Mouse (Mus musculus) limb, embryonic 14.5 days (tissue): ENCODE results near the gene S100a3. TPM values are rescaled to one million over a fixed set of nuclear protein-coding genes. Genes with fewer than 3 reads are reported as not detected.

ENCODE experiments used
- ATAC-seq: fragments of 200-750 bp; cut with Nextera tagmentation; 2 replicates; pipeline ENCODE4 v1.8.0; 2017; ENCODE audit warnings: low read depth, moderate number of reproducible peaks, moderate TSS enrichment; ENCODE audit not compliant: low FRiP score
- DNase-seq: peaks from one replicate; pipeline ENCODE4 v3.0.0-alpha.2; 2015; ENCODE audit warnings: low spot score
- H3K27ac ChIP-seq: fragments of 300-500 bp; sonication (generic); replicated peaks from 2 replicates; pipeline ENCODE4 v1.5.1; 2014; ENCODE audit warnings: low read depth, mild to moderate bottlenecking, low read length, moderate library complexity, mixed read lengths
- H3K27me3 ChIP-seq: fragments of 300-500 bp; sonication (generic); 2 replicates; pipeline ENCODE4 v1.6.1; 2014; ENCODE audit warnings: low read length, mixed read lengths; ENCODE audit not compliant: control insufficient read depth, insufficient read depth
- H3K36me3 ChIP-seq: fragments of 300-500 bp; sonication (generic); 2 replicates; pipeline ENCODE4 v1.6.1; 2014; ENCODE audit warnings: mild to moderate bottlenecking, low read length, moderate library complexity, mixed read lengths; ENCODE audit not compliant: control insufficient read depth, insufficient read depth
- H3K4me1 ChIP-seq: fragments of 300-500 bp; sonication (generic); 2 replicates; pipeline ENCODE4 v1.6.1; 2014; ENCODE audit warnings: antibody characterized with exemption, low read length, mixed read lengths; ENCODE audit not compliant: control insufficient read depth, insufficient read depth
- H3K4me2 ChIP-seq: fragments of 300-500 bp; sonication (generic); replicated peaks from 2 replicates; pipeline ENCODE4 v1.6.1; 2014; ENCODE audit warnings: low read depth, mild to moderate bottlenecking, low read length, moderate library complexity; ENCODE audit not compliant: severe bottlenecking
- H3K4me3 ChIP-seq: fragments of 300-500 bp; sonication (generic); replicated peaks from 2 replicates; pipeline ENCODE4 v1.5.1; 2014; ENCODE audit warnings: low read length
- H3K9ac ChIP-seq: fragments of 300-500 bp; sonication (generic); 2 replicates; pipeline ENCODE4 v1.6.1; 2014; ENCODE audit warnings: mild to moderate bottlenecking, low read depth, low read length, moderate library complexity; ENCODE audit not compliant: severe bottlenecking
- H3K9me3 ChIP-seq: fragments of 300-500 bp; sonication (generic); 2 replicates; pipeline ENCODE4 v1.6.1; 2016; ENCODE audit warnings: low read length; ENCODE audit not compliant: control insufficient read depth
- POLR2A ChIP-seq: fragments of 200-500 bp; IDR thresholded peaks from 2 replicates; pipeline ENCODE4 v1.8.0; 2012; ENCODE audit warnings: inconsistent platforms, mild to moderate bottlenecking, moderate library complexity, borderline replicate concordance; ENCODE audit not compliant: insufficient read depth, insufficient read length; ENCODE audit errors: extremely low read depth
- WGBS: fragments of 180-500 bp; shearing (Covaris S2); extraction: QIAGEN DNeasy Blood & Tissue Kit; methylation state at CpG from one replicate; pipeline ENCODE4 v1.1.7; 2014; 5-methylcytosine and 5-hydroxymethylcytosine counted together
- polyA plus RNA-seq, 2 experiments: library from polyadenylated mRNA; depleted of rRNA in 1 of 2; stranded (reverse) in 1 of 2; unstranded in 1 of 2; fragments of >200 nt; fragmentation: Nextera tagmentation in 1 of 2; extraction: Ambion mirVana in 1 of 2; gene quantifications; 2 replicates each; pipeline versions ENCODE4 v1.2.1 to v1.2.3; 2012 to 2014

Gene S100a3
- polyA plus RNA-seq, 2 experiments, result 0.92 to 1.1 TPM

- H3K36me3 ChIP-seq, result no peaks in the 10 kb centered on the region
- ATAC-seq (no peak), DNase-seq (no peak)
- H3K9me3 ChIP-seq, result no peaks in the 10 kb centered on the region
- H3K27me3 ChIP-seq, result no peaks in the 10 kb centered on the region
- 64% methylated on average over 7 of the region's 7 CpGs for WGBS
- H3K27ac ChIP-seq, result no peak overlapping the region
- peak overlapping the region; percentile 56 for H3K9ac ChIP-seq
- no peak for TF ChIP-seq POLR2A
- peaks cover 24% of the 10 kb centered on the region; the same call in 1 of the 2 replicates for H3K4me1 ChIP-seq
- peak overlapping the region; percentile 57 for H3K4me2 ChIP-seq
- H3K4me3 ChIP-seq, result peak overlapping the region; percentile 31
Measured at GRCm38 (mm10) chr3:90613461-90614147, 53.2 kb downstream of the S100a3 start.

GRCm38 (mm10) chr3:90614148-90614530 is 53.8 kb downstream of the S100a3 start:
- Histone ChIP-seq H3K9ac (no peak overlapping the region), H3K36me3 (no peaks in the 10 kb centered on the region), H3K27me3 (no peaks in the 10 kb centered on the region), H3K9me3 (no peaks in the 10 kb centered on the region), H3K4me1 (peaks cover 24% of the 10 kb centered on the region; the same call in 1 of the 2 replicates), H3K4me2 (no peak overlapping the region; the same call in 1 of the 2 replicates), H3K27ac (no peak overlapping the region), H3K4me3 (no peak overlapping the region)
- WGBS, result 88% methylated on average over 6 of the region's 6 CpGs
- ATAC-seq (no peak), DNase-seq (no peak)
- no peak for TF ChIP-seq POLR2A

GRCm38 (mm10) chr3:90614611-90615251 is 54.4 kb downstream of the S100a3 start:
- 74% methylated on average over 11 of the region's 11 CpGs for WGBS
- no peak for ATAC-seq

GRCm38 (mm10) chr3:90615415-90615814 is 55.0 kb downstream of the S100a3 start:
- H3K9ac ChIP-seq, result no peak overlapping the region
- no peak for TF ChIP-seq POLR2A
- H3K36me3 ChIP-seq, result no peaks in the 10 kb centered on the region
- peaks cover 24% of the 10 kb centered on the region; the same call in 1 of the 2 replicates for H3K4me1 ChIP-seq
- ATAC-seq, result peak; percentile 86
- H3K4me3 ChIP-seq, result no peak overlapping the region
- H3K4me2 ChIP-seq, result peak overlapping the region; percentile 9; the same call in 1 of the 2 replicates
- DNase-seq, result peak; percentile 77
- 5% methylated on average over 7 of the region's 7 CpGs for WGBS
- H3K27me3 ChIP-seq, result no peaks in the 10 kb centered on the region
- no peak overlapping the region for H3K27ac ChIP-seq
- H3K9me3 ChIP-seq, result no peaks in the 10 kb centered on the region

More at GRCm38 (mm10) chr3:90614611-90615251, 54.4 kb downstream of the S100a3 start:
- H3K9me3 ChIP-seq, result no peaks in the 10 kb centered on the region
- no peak overlapping the region for H3K4me3 ChIP-seq
- no peak overlapping the region for H3K27ac ChIP-seq
- no peak overlapping the region; the same call in 1 of the 2 replicates for H3K4me2 ChIP-seq
- DNase-seq, result no peak
- no peak for TF ChIP-seq POLR2A
- H3K9ac ChIP-seq, result no peak overlapping the region
- peaks cover 24% of the 10 kb centered on the region; the same call in 1 of the 2 replicates for H3K4me1 ChIP-seq
- H3K36me3 ChIP-seq, result no peaks in the 10 kb centered on the region
- H3K27me3 ChIP-seq, result no peaks in the 10 kb centered on the region

GRCm38 (mm10) chr3:90615911-90616310 is 55.5 kb downstream of the S100a3 start:
- no peak overlapping the region; the same call in 1 of the 2 replicates for H3K4me2 ChIP-seq
- no peak for TF ChIP-seq POLR2A

More at GRCm38 (mm10) chr3:90615911-90616310, 55.5 kb downstream of the S100a3 start:
- no peak for DNase-seq
- ATAC-seq, result no peak
- Histone ChIP-seq H3K9me3 (no peaks in the 10 kb centered on the region), H3K4me3 (no peak overlapping the region), H3K36me3 (no peaks in the 10 kb centered on the region), H3K27ac (no peak overlapping the region), H3K4me1 (peaks cover 24% of the 10 kb centered on the region; the same call in 1 of the 2 replicates), H3K9ac (no peak overlapping the region), H3K27me3 (no peaks in the 10 kb centered on the region)
- 69% methylated on average over 1 of the region's 1 CpGs for WGBS
